Mouse (Mus musculus) G1E (cell line): ENCODE results near the gene Erich4.

Experiments used
- CTCF ChIP-seq: IDR thresholded peaks from 2 replicates; pipeline ENCODE4 v1.5.1; 2012; ENCODE audit warnings: low read depth, low read length, inconsistent platforms, mixed read lengths
- GATA1 ChIP-seq: IDR thresholded peaks from 2 replicates; pipeline ENCODE4 v1.6.1; 2012; ENCODE audit warnings: borderline replicate concordance, low read length, inconsistent platforms, mixed read lengths
- POLR2AphosphoS5 ChIP-seq: IDR thresholded peaks from 2 replicates; pipeline ENCODE4 v1.6.1; 2012; ENCODE audit warnings: low read depth, low read length, inconsistent platforms; ENCODE audit not compliant: insufficient replicate concordance
- TAL1 ChIP-seq: conservative IDR thresholded peaks from 2 replicates; pipeline ENCODE4 v1.6.1; 2012; ENCODE audit warnings: low read depth, low read length, inconsistent platforms, mixed read lengths

DNA sequence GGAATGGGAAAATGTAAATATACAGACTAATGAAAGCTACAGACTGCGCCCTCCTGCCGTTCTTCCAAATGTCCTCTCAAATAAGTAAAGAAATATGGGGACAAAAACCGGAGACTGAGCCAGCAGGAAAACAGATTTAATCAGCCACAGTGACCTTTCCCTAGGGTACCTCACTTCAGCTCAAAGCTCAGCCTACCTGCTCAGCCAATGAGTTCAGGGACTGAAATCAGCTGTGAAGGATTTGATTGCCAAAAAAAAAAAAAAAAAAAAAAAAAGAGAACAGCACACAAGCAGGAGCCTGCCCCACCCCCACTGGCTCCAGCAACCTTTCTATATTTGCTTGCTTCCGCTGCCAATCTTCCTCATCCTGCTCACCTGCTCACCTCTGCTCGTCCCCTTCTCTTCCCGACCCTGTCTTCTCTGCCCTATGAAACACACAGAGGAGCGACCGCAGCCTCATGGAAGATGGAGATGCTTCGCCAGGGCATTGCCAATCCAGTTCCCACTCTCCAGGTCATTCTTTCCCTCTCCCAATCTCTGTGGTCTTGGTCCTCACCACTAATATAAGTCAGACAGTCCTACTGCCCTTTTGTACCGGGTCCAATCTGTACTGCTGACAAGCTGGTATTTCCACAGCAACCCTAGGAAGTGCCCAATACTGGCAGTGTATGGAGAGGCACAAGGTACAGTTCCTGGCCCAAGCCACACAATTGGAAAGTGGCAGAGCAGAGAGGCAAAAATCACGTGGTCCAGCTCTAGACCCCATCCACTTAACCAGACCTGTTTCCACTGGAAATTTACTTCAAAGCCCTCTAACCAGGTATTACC, 40.1 kb upstream of the Erich4 start:
- TF ChIP-seq CTCF: no peak
- no peak for TF ChIP-seq TAL1
- TF ChIP-seq GATA1: no peak
- no peak for TF ChIP-seq POLR2AphosphoS5
